Mouse (Mus musculus): Measurements from ENCODE around the gene Tmsb15a. TPM values are rescaled to one million over a fixed set of nuclear protein-coding genes. Genes with fewer than 3 reads are reported as not detected.
"Not testable (repeated sequence)": the region's sequence is repeated elsewhere in the genome, so short reads cannot be mapped to it uniquely, and the experiment has no call there.

Tmsb15a gene
- not detected for total RNA-seq (2022)

DNA sequence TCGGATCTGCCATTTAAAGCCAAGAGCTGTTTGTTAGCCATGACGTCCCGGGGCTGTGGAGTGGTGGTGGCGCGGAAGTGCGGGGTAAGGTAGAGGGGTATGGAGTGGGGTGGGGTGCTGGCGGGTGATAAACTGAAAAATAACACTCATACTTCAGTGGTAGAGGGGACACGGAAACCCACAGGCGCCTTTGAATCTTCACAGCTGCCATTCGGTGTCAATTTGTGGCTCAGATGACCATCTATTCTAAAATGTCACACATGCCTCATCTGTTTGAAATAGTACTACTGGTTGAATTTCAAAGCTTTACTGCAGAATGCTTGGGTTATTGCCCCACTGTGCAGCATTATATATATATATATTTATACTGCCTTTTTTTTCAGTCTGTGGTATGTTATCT lies at the start of gene Tmsb15a:
Tmsb15a (minus strand) TSS at position 101 of the 400 bp plus-strand sequence.
- DNase-seq (ENCODE audit: low spot score in 2 of 2) = no peak

- no peak for DNase-seq (ENCODE audit: low spot score in 2 of 2)
Observed at GRCm38 (mm10) chrX:135768565-135768964, 43.5 kb upstream of the Tmsb15a start.

- no peak for DNase-seq (ENCODE audit: low spot score in 2 of 2)
Observed at GRCm38 (mm10) chrX:135768043-135768548, 43.0 kb upstream of the Tmsb15a start.

DNA sequence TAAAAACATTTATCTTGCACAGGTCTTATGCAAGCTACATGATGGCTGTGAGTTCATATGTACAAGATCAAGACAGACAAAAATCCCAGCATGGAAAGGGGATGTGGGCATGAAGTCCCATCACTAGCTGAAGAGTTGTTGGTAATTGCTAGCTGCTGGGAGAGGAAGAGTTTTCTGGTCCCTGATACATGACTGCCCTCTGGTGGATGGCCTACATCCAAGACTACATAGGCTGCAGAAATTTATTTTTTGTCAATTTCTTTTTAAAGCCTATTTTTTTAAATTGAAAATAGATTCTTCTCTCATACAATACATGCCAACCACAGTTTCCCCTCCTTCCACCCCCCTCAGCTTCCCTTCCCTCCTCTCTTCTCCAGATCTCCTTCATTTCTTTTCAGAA lies 36.6 kb upstream of the Tmsb15a start:
- no peak for DNase-seq (ENCODE audit: low spot score in 2 of 2)

GRCm38 (mm10) chrX:135752832-135753231 lies 27.8 kb upstream of the Tmsb15a start:
- peak; percentile 41 to 49 for DNase-seq (ENCODE audit: low spot score in 2 of 2)

GRCm38 (mm10) chrX:135745376-135745775 lies 20.3 kb upstream of the Tmsb15a start:
- DNase-seq (ENCODE audit: low spot score in 2 of 2) = not testable (repeated sequence)

- no peak for DNase-seq (ENCODE audit: low spot score in 2 of 2)
Observed at GRCm38 (mm10) chrX:135743056-135743355, 17.9 kb upstream of the Tmsb15a start.

GRCm38 (mm10) chrX:135742304-135743055 lies 17.4 kb upstream of the Tmsb15a start, which contains the start of the genes Armcx5 and Gprasp1:
TSS of gene Armcx5 (plus strand) at chrX:135742733.
TSS of gene Gprasp1 (plus strand) at chrX:135742733.
- peak; percentile 66 to 76 for DNase-seq (ENCODE audit: low spot score in 2 of 2)

- DNase-seq (ENCODE audit: low spot score in 2 of 2) = no peak
Observed at GRCm38 (mm10) chrX:135738730-135739520, 13.9 kb upstream of the Tmsb15a start.

- no peak for DNase-seq (ENCODE audit: low spot score in 2 of 2)
Observed at GRCm38 (mm10) chrX:135712845-135713244, 12.2 kb downstream of the Tmsb15a start.

GRCm38 (mm10) chrX:135704349-135704748 lies 20.7 kb downstream of the Tmsb15a start:
- DNase-seq (ENCODE audit: low spot score in 2 of 2) = no peak

DNA sequence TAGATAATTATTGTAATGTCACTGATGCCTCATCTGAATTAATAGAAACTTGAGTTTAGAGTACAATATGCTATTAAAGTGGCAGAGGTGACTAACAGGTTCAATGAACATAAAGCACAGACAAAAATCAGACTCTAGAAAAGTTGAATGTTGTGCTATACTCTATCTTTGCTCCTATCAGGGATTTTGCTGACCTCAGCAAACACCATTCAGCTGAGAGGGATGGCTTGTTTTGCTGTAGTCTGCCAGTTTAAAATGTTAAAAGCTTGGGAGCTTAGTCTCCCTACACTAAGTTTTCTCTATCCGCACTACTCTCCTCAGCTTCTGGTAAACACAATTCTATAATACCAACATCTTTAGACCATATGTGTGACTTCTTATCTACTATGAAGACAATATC lies 21.9 kb downstream of the Tmsb15a start:
- no peak for DNase-seq (ENCODE audit: low spot score in 2 of 2)

DNA sequence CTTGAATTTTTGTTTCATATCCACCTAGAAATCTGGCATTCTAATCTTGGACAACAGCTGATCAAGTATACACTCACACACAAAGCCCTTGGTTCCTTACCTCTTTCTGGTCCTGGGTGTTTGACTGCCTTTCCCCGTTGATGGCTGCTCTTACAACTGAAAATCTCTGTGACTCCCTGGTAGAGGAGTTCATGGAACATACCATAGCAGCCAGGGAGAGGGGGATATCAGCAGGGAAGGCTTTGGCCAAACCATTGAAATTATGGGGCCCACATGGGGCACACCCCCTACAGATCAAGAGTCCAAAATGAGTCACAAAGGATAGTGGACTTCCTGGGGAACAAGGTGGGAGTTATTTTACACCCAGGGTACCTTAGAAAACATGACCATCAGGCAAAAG lies 31.4 kb downstream of the Tmsb15a start, which contains the start of gene Tcp11x2:
Tcp11x2 (minus strand) TSS at position 158 of the 400 bp plus-strand sequence.
- DNase-seq (ENCODE audit: low spot score in 2 of 2) = no peak

DNA sequence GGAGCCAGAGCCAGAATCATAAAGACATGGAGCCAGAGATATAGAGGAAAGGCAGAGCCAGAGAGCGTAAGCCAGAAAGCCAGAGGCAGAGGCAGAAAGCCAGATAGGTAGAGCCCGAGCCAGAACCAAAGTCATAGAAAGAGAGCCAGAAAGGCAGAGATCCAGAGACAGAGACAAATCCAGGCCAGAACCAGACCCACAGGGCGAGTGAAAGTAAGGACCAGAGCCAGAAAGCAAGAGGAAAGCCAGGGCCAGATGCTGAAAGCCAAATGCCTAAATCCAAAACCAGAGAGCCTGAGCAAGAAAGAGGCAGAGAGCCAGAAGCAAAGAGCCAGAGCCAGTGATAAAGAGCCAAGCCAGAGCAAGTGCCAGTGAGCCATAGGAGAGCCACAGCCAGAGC lies 37.3 kb downstream of the Tmsb15a start:
- no peak for DNase-seq (ENCODE audit: low spot score in 2 of 2)

DNA sequence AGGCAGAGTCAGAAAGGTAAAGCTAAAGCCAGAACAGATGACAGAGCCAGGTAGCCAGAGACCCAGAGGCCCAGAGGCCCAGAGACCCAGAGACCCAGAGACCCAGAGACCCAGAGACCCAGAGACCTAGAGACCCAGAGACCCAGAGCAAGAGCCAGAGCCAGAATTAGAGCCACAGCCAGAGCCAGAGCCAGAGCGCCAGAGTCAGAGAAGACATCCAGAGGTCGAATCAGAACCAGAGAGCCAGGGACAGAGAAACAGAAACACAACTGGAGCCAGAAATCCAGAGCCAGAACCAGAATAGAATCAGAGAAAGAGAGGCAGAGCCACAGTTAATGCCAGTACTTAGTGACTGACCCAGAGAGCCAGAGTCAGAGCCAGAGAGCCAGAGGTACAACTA lies 43.2 kb downstream of the Tmsb15a start:
- DNase-seq (ENCODE audit: low spot score in 2 of 2) = no peak

Small RNAs within 50 kb of the gene (microRNA-seq; reads per million reads assigned to microRNA genes)
- not detected for gene Mir7646

Other genes starting within 250 kb of the Tmsb15a start
- not detected for gene AV320801, start 230.7 kb downstream of the Tmsb15a start, total RNA-seq (2022)
- not detected for gene Nxf7, start 126.5 kb downstream of the Tmsb15a start, total RNA-seq (2022)
- not detected for gene Prame, start 97.6 kb downstream of the Tmsb15a start, total RNA-seq (2022)
- gene Tcp11x2, start 31.5 kb downstream of the Tmsb15a start, total RNA-seq (2022) = not detected
- gene Armcx5, start 17.5 kb upstream of the Tmsb15a start, total RNA-seq (2022) = 1 to 10 TPM; 3.2 to 4.4 (median 4.1) TPM
- 10 to 100 TPM; 15.9 to 22.4 (median 18.0) TPM for gene Gprasp1, start 17.5 kb upstream of the Tmsb15a start, total RNA-seq (2022)
- gene Bhlhb9, start 72.3 kb upstream of the Tmsb15a start, total RNA-seq (2022) = 1 to 10 TPM; 1.1 to 2.0 (median 1.5) TPM
- gene Gprasp2, start 113.8 kb upstream of the Tmsb15a start, total RNA-seq (2022) = 1 to 10 TPM in 3 of 4 experiments, under 1 TPM in 1; 0.76 to 2.5 (median 1.9) TPM

All from gastrocnemius, adult 8-10 months (tissue).